Mouse (Mus musculus) thymus, adult 2 months (tissue): ENCODE results near the gene Dclk2. TPM values are rescaled to one million over a fixed set of nuclear protein-coding genes. Genes with fewer than 3 reads are reported as not detected.

ENCODE experiments used
- DNase-seq: peaks from one replicate; pipeline ENCODE4 v3.0.0; 2021
- H3K27ac ChIP-seq: fragments of 200-500 bp; 2 replicates; pipeline ENCODE4 v1.5.1; 2012; ENCODE audit warnings: low read length, control low read depth; ENCODE audit not compliant: control insufficient read depth, insufficient read depth
- H3K27me3 ChIP-seq: fragments of 200-500 bp; 2 replicates; pipeline ENCODE4 v1.6.1; 2012; ENCODE audit warnings: mild to moderate bottlenecking, low read length, moderate library complexity, mixed read lengths; ENCODE audit not compliant: control insufficient read depth, insufficient read depth
- H3K36me3 ChIP-seq: fragments of 200-500 bp; 2 replicates; pipeline ENCODE4 v1.6.1; 2012; ENCODE audit warnings: mild to moderate bottlenecking, low read length, moderate library complexity; ENCODE audit not compliant: control insufficient read depth, insufficient read depth
- H3K4me1 ChIP-seq: fragments of 200-500 bp; replicated peaks from 2 replicates; pipeline ENCODE4 v1.6.1; 2012; ENCODE audit warnings: low read length; ENCODE audit not compliant: control insufficient read depth, insufficient read depth
- H3K4me3 ChIP-seq: fragments of 200-500 bp; 2 replicates; pipeline ENCODE4 v1.5.1; 2012; ENCODE audit warnings: mild to moderate bottlenecking, low read length, control low read depth, moderate library complexity; ENCODE audit not compliant: control insufficient read depth, insufficient read depth
- CTCF ChIP-seq: fragments of 200-500 bp; IDR thresholded peaks from 2 replicates; pipeline ENCODE4 v1.5.1; 2012; ENCODE audit warnings: mild to moderate bottlenecking, control low read depth, low read length, moderate library complexity, borderline replicate concordance; ENCODE audit not compliant: control insufficient read depth, poor library complexity, insufficient read depth; ENCODE audit errors: extremely low read depth
- POLR2A ChIP-seq: fragments of 200-500 bp; IDR thresholded peaks from 2 replicates; pipeline ENCODE4 v1.6.1; 2012; ENCODE audit warnings: mild to moderate bottlenecking, low read length, control low read depth, moderate library complexity; ENCODE audit not compliant: control insufficient read depth, poor library complexity, insufficient read depth; ENCODE audit errors: extremely low read depth
- WGBS: fragments of 180-500 bp; shearing (Covaris S2); methylation state at CpG from one replicate; pipeline ENCODE4 v1.1.7; 2018; 5-methylcytosine and 5-hydroxymethylcytosine counted together
- polyA plus RNA-seq: library from polyadenylated mRNA; depleted of rRNA; stranded (reverse); fragments of >200 nt; gene quantifications from 2 replicates; pipeline ENCODE4 v1.2.3, GENCODE M21; 2012

Dclk2 gene
- polyA plus RNA-seq, 1 experiment: 55.5 TPM

- Histone ChIP-seq H3K4me3 (no peak overlapping the region), H3K27ac (no peak overlapping the region), H3K4me1 (no peaks in the 10 kb centered on the region), H3K27me3 (no peaks in the 10 kb centered on the region), H3K36me3 (no peaks in the 10 kb centered on the region)
- DNase-seq: no peak
- no peak for TF ChIP-seq POLR2A
- TF ChIP-seq CTCF: no peak
- WGBS: 95% methylated on average over 10 of the region's 10 CpGs
These were observed 133.1 kb downstream of the Dclk2 start for GRCm38 (mm10) chr3:86787423-86788123.

- H3K4me1 ChIP-seq: no peaks in the 10 kb centered on the region
- 95% methylated on average over 11 of the region's 11 CpGs for WGBS
- H3K27me3 ChIP-seq: no peaks in the 10 kb centered on the region
- no peak overlapping the region for H3K27ac ChIP-seq
- H3K36me3 ChIP-seq: no peaks in the 10 kb centered on the region
- DNase-seq: no peak
- no peak overlapping the region for H3K4me3 ChIP-seq
- TF ChIP-seq CTCF: no peak
- no peak for TF ChIP-seq POLR2A
These were observed 133.8 kb downstream of the Dclk2 start for GRCm38 (mm10) chr3:86786845-86787351.

GRCm38 (mm10) chr3:86786280-86786679 lies 134.4 kb downstream of the Dclk2 start:
- H3K27me3 ChIP-seq: no peaks in the 10 kb centered on the region
- TF ChIP-seq POLR2A (no peak), CTCF (no peak)
- H3K4me1 ChIP-seq: no peaks in the 10 kb centered on the region
- no peak overlapping the region for H3K27ac ChIP-seq
- WGBS: 90% methylated on average over 12 of the region's 12 CpGs
- no peak for DNase-seq
- H3K36me3 ChIP-seq: no peaks in the 10 kb centered on the region
- H3K4me3 ChIP-seq: no peak overlapping the region

GRCm38 (mm10) chr3:86784930-86785329 lies 135.7 kb downstream of the Dclk2 start:
- TF ChIP-seq POLR2A (no peak), CTCF (no peak)
- no peaks in the 10 kb centered on the region for H3K4me1 ChIP-seq
- DNase-seq: no peak
- H3K4me3 ChIP-seq: no peak overlapping the region
- no peak overlapping the region for H3K27ac ChIP-seq
- no peaks in the 10 kb centered on the region for H3K27me3 ChIP-seq
- H3K36me3 ChIP-seq: no peaks in the 10 kb centered on the region
- WGBS: 91% methylated on average over 11 of the region's 11 CpGs

- no peak overlapping the region for H3K27ac ChIP-seq
- no peaks in the 10 kb centered on the region for H3K36me3 ChIP-seq
- no peak for DNase-seq
- no peaks in the 10 kb centered on the region for H3K27me3 ChIP-seq
- 95% methylated on average over 3 of the region's 3 CpGs for WGBS
- no peaks in the 10 kb centered on the region for H3K4me1 ChIP-seq
- H3K4me3 ChIP-seq: no peak overlapping the region
- no peak for TF ChIP-seq POLR2A
- no peak for TF ChIP-seq CTCF
These were observed 136.6 kb downstream of the Dclk2 start for GRCm38 (mm10) chr3:86784051-86784450.

GRCm38 (mm10) chr3:86779704-86780103 lies 140.9 kb downstream of the Dclk2 start:
- Histone ChIP-seq H3K4me1 (no peaks in the 10 kb centered on the region), H3K36me3 (no peaks in the 10 kb centered on the region), H3K27me3 (no peaks in the 10 kb centered on the region), H3K4me3 (no peak overlapping the region), H3K27ac (no peak overlapping the region)
- WGBS: 94% methylated on average over 4 of the region's 4 CpGs
- TF ChIP-seq CTCF (no peak), POLR2A (no peak)
- DNase-seq: no peak

- TF ChIP-seq POLR2A (no peak), CTCF (no peak)
- Histone ChIP-seq H3K4me3 (no peak overlapping the region), H3K36me3 (no peaks in the 10 kb centered on the region), H3K4me1 (no peaks in the 10 kb centered on the region), H3K27ac (no peak overlapping the region), H3K27me3 (no peaks in the 10 kb centered on the region)
- no peak for DNase-seq
- WGBS: 94% methylated on average over 6 of the region's 6 CpGs
These were observed 145.2 kb downstream of the Dclk2 start for GRCm38 (mm10) chr3:86775444-86775828.
